Mouse (Mus musculus) embryonic facial prominence, embryonic 10.5 days (tissue): ENCODE results near the gene Pou3f4. TPM values are rescaled to one million over a fixed set of nuclear protein-coding genes. Genes with fewer than 3 reads are reported as not detected.

Source experiments
- DNase-seq: peaks from one replicate; pipeline ENCODE4 v3.0.0-alpha.2; 2017; ENCODE audit warnings: low spot score
- H3K27ac ChIP-seq: fragments of 300-500 bp; sonication (generic); replicated peaks from 2 replicates; pipeline ENCODE4 v1.5.1; 2016; ENCODE audit warnings: mild to moderate bottlenecking
- H3K27me3 ChIP-seq: fragments of 300-500 bp; sonication (generic); replicated peaks from 2 replicates; pipeline ENCODE4 v1.6.1; 2016; ENCODE audit warnings: low read depth, mild to moderate bottlenecking; ENCODE audit not compliant: poor library complexity, severe bottlenecking
- H3K36me3 ChIP-seq: fragments of 300-500 bp; sonication (generic); replicated peaks from 2 replicates; pipeline ENCODE4 v1.6.1; 2016; ENCODE audit warnings: mild to moderate bottlenecking, moderate library complexity
- H3K4me1 ChIP-seq: fragments of 300-500 bp; sonication (generic); 2 replicates; pipeline ENCODE4 v1.6.1; 2016
- H3K4me3 ChIP-seq: fragments of 300-500 bp; sonication (generic); 2 replicates; pipeline ENCODE4 v1.5.1; 2016; ENCODE audit warnings: mild to moderate bottlenecking, moderate library complexity
- H3K9me3 ChIP-seq: fragments of 300-500 bp; sonication (generic); 2 replicates; pipeline ENCODE4 v1.6.1; 2016; ENCODE audit warnings: mild to moderate bottlenecking
- WGBS: fragments of 180-500 bp; shearing (Covaris S2); methylation state at CpG from one replicate; pipeline ENCODE4 v1.1.7; 2016; 5-methylcytosine and 5-hydroxymethylcytosine counted together
- polyA plus RNA-seq: library from polyadenylated mRNA; unstranded; fragments of >200 nt; fragmentation: Nextera tagmentation; extraction: Ambion mirVana; gene quantifications from 2 replicates; pipeline ENCODE4 v1.2.1, GENCODE M21; 2016

The Pou3f4 gene
- polyA plus RNA-seq, 1 experiment from 2014 or later, result 3.2 TPM

DNA sequence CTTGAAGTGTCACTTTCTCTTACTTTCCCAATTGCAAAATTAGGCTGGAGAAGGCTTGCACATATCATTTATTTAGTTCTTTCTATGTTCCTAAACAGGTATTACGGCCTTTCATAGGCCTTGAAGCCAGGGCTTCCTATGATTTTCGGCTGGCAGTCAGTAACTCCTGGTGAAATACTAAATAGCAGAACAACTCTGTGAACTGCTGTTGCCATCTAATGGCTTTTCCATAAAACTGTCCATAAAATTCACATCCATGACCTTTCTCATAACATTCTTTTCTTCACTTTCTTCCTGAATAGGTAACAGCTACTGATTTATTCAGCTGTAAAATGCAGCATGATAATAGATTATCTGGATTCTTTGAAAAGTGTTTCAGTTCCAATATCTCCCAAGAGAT lies 23.4 kb downstream of the Pou3f4 start:
- WGBS, result 75% methylated on average over 2 of the region's 2 CpGs

DNA sequence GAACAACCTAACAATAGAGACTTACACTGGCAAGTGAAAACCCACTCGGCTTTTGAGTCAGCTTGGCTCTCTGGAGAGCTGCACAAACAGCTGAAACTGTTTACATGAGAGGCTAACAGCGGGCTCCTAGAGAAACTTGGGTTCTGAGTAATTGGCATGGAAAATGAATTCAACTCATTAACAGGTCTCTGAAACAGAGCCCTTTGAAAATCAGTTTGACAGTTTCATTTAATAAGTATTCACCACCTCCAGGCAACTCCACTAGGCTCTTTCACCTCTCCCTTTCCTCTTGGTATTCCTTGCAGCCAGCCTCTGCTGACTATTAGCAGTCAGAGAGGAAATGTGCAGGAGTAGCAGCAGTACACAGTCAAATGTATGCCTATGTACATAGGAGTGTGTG lies 37.2 kb downstream of the Pou3f4 start:
- Histone ChIP-seq H3K4me3 (no peak overlapping the region), H3K27ac (no peak overlapping the region), H3K9me3 (no peaks in the 10 kb centered on the region), H3K4me1 (no peaks in the 10 kb centered on the region), H3K36me3 (no peaks in the 10 kb centered on the region), H3K27me3 (no peaks in the 10 kb centered on the region)
- no peak for DNase-seq
- WGBS, result 39% methylated on average over 2 of the region's 2 CpGs

More for the DNA sequence above, 23.4 kb downstream of the Pou3f4 start:
- Histone ChIP-seq H3K4me1 (no peaks in the 10 kb centered on the region), H3K27ac (no peak overlapping the region), H3K9me3 (no peaks in the 10 kb centered on the region), H3K4me3 (no peak overlapping the region), H3K36me3 (no peaks in the 10 kb centered on the region), H3K27me3 (no peaks in the 10 kb centered on the region)
- DNase-seq, result no peak
